Mouse (Mus musculus) small intestine, adult 2 months (tissue): ENCODE data around the gene Nat10.

Experiments
- CTCF ChIP-seq: fragments of 200-500 bp; IDR thresholded peaks from 2 replicates; pipeline ENCODE4 v1.5.1; 2012; ENCODE audit warnings: low read depth, mild to moderate bottlenecking, control low read depth, inconsistent platforms, low read length, moderate library complexity, mixed read lengths; ENCODE audit not compliant: insufficient replicate concordance, insufficient read length; ENCODE audit errors: extremely low read depth
- POLR2A ChIP-seq: fragments of 200-500 bp; IDR thresholded peaks from 2 replicates; pipeline ENCODE4 v1.6.1; 2012; ENCODE audit warnings: low read depth, mild to moderate bottlenecking, control low read depth, inconsistent platforms, low read length, moderate library complexity

DNA sequence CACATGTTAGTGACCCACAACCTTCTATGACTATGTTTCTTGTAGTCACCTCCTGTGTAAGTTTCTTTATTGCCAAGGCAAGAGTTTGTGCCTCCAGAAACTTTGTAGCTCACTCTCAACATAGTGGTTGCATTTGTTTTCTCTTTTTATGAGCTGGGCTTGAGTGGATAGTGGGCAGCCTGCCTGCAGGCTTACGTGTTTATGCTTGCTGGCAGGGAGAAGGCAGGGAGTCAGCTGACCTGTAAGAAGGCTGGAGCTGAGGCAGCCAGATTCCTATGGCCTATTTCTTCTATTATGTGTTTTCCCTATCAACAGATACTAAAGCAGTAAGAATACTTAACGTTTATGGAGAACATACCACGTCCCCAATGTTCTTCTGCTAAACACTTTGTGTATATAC, 64.9 kb downstream of the Nat10 start:
- TF ChIP-seq CTCF (no peak), POLR2A (no peak)
